ENCODE assay signal across 11 mouse cellular contexts in genomic region chr17:28332915-28333546, GRCm38 (mm10). TPM values are rescaled to one million over a fixed set of nuclear protein-coding genes. Genes with fewer than 3 reads are reported as not detected.
DNase-seq lines count a peak whose midpoint lies in the region; ATAC-seq lines count a peak whose summit lies in the region.
"Had no signal": no experiment of that assay in that cellular context is flagged by ENCODE, and none has a peak within 500 bp of the region (broad histone marks: within the 10 kb centered on the region; RNA-seq: fewer than 3 reads in every experiment).

No protein-coding gene starts in this region.

- peak overlapping the region; percentile 48 for H3K27ac ChIP-seq in heart, embryonic 12.5 days (ENCODE audit: poor library complexity, severe bottlenecking)
- peak overlapping the region; percentile 5 for H3K27ac ChIP-seq in embryonic facial prominence, embryonic 10.5 days (replicated peaks)
- no peak overlapping the region; the same call in 1 of the 2 replicates for H3K27ac ChIP-seq in liver, embryonic 11.5 days (ENCODE audit: low read depth, low read length)

- intact Hi-C loops in heart, postnatal 25 days (cut with DNase I) = no loop called here

- 56% methylated on average over 31 of the region's 31 CpGs for WGBS in heart, embryonic 12.5 days
- WGBS in embryonic facial prominence, embryonic 10.5 days = 59% methylated on average over 31 of the region's 31 CpGs
- 50% methylated on average over 31 of the region's 31 CpGs for WGBS in liver, embryonic 11.5 days

- no peaks in the 10 kb centered on the region for H3K27me3 ChIP-seq in heart, embryonic 12.5 days (replicated peaks)
- H3K27me3 ChIP-seq in embryonic facial prominence, embryonic 10.5 days (replicated peaks; ENCODE audit: low read depth, poor library complexity, severe bottlenecking) = no peaks in the 10 kb centered on the region
- H3K27me3 ChIP-seq in liver, embryonic 11.5 days (replicated peaks; ENCODE audit: control insufficient read depth, insufficient read depth, low read length) = no peaks in the 10 kb centered on the region; the same call in 1 of the 2 replicates

- no peak for ATAC-seq in heart, embryonic 12.5 days (ENCODE audit: insufficient number of reproducible peaks, low FRiP score)
- ATAC-seq in liver, embryonic 11.5 days (replicated peaks; ENCODE audit: low FRiP score) = no peak

- peaks cover 68% of the 10 kb centered on the region for H3K36me3 ChIP-seq in heart, embryonic 12.5 days
- H3K36me3 ChIP-seq in embryonic facial prominence, embryonic 10.5 days (replicated peaks) = peaks cover 90% of the 10 kb centered on the region
- peaks cover 20% of the 10 kb centered on the region for H3K36me3 ChIP-seq in liver, embryonic 11.5 days (ENCODE audit: control insufficient read depth, insufficient read depth, low read length)

- peaks cover 47% of the 10 kb centered on the region for H3K4me1 ChIP-seq in heart, embryonic 12.5 days (replicated peaks)
- H3K4me1 ChIP-seq in embryonic facial prominence, embryonic 10.5 days = peaks cover 61% of the 10 kb centered on the region
- peaks cover 30% of the 10 kb centered on the region for H3K4me1 ChIP-seq in liver, embryonic 11.5 days (replicated peaks; ENCODE audit: control insufficient read depth, insufficient read depth, low read length)

- H3K9me3 ChIP-seq in heart, embryonic 12.5 days (replicated peaks) = no peaks in the 10 kb centered on the region
- H3K9me3 ChIP-seq in embryonic facial prominence, embryonic 10.5 days = no peaks in the 10 kb centered on the region
- no peaks in the 10 kb centered on the region for H3K9me3 ChIP-seq in liver, embryonic 11.5 days (ENCODE audit: control insufficient read depth, low read length)

- no peak for DNase-seq in heart, postnatal 25 days (ENCODE audit: low spot score)
- DNase-seq in A20 (ENCODE audit: low read depth, low spot score) = peak; percentile 18
- peak; percentile 55 for DNase-seq in embryonic facial prominence, embryonic 10.5 days (ENCODE audit: low spot score)
- DNase-seq in liver, embryonic 11.5 days (ENCODE audit: low spot score) = peak; percentile 53
- no peak for DNase-seq in urinary bladder, postnatal 36 days (ENCODE audit: low spot score in 2 of 2)
- DNase-seq in natural killer cell, adult 2 months (ENCODE audit: low spot score in 2 of 2) = no peak
- DNase-seq in thymus, postnatal 14 days = no peak
- DNase-seq: thymus, adult 2 months had no signal

- H3K9ac ChIP-seq in heart, embryonic 12.5 days = peak overlapping the region; percentile 49
- no peak overlapping the region for H3K9ac ChIP-seq in liver, embryonic 11.5 days (ENCODE audit: low read depth, low read length)

- H3K4me3 ChIP-seq in heart, embryonic 12.5 days = no peak overlapping the region
- peak overlapping the region; percentile 31 for H3K4me3 ChIP-seq in embryonic facial prominence, embryonic 10.5 days
- H3K4me3 ChIP-seq in liver, embryonic 11.5 days (ENCODE audit: low read depth, low read length) = no peak overlapping the region

- H3K4me2 ChIP-seq in heart, embryonic 12.5 days = peak overlapping the region; percentile 22
- no peak overlapping the region for H3K4me2 ChIP-seq in liver, embryonic 11.5 days

RNA-seq across cellular contexts. Expression of gene Rpl10a, which starts 4.8 kb away (rescaled TPM):
- 301 and 344 TPM in 2 replicates for polyA plus RNA-seq in heart, embryonic 12.5 days (2016; fragmentation: Nextera tagmentation; extraction: Ambion mirVana)
- 100 to 1,000 TPM; 359 to 375 TPM for total RNA-seq in heart, postnatal 25 days (2021)
- 539 and 546 TPM in 2 replicates for polyA plus RNA-seq in embryonic facial prominence, embryonic 10.5 days (2016; fragmentation: Nextera tagmentation; extraction: Ambion mirVana)
- polyA plus RNA-seq in liver, embryonic 11.5 days (2014; fragmentation: Nextera tagmentation; extraction: Ambion mirVana) = 683 and 733 TPM in 2 replicates

RNA-seq across cellular contexts. Expression of gene Tead3, which starts 17.6 kb away (rescaled TPM):
- polyA plus RNA-seq in heart, embryonic 12.5 days (2016; fragmentation: Nextera tagmentation; extraction: Ambion mirVana) = 7.9 and 8.1 TPM in 2 replicates
- total RNA-seq in heart, postnatal 25 days (2021) = 10 to 100 TPM; 12.2 to 14.4 TPM
- polyA plus RNA-seq in embryonic facial prominence, embryonic 10.5 days (2016; fragmentation: Nextera tagmentation; extraction: Ambion mirVana) = 8.4 and 9.2 TPM in 2 replicates
- polyA plus RNA-seq in liver, embryonic 11.5 days (2014; fragmentation: Nextera tagmentation; extraction: Ambion mirVana) = 4.3 and 4.6 TPM in 2 replicates
- total RNA-seq: neutrophil, adult 5-6 weeks had no signal

RNA-seq across cellular contexts. Expression of gene Fance, which starts 19.7 kb away (rescaled TPM):
- polyA plus RNA-seq in heart, embryonic 12.5 days (2016; fragmentation: Nextera tagmentation; extraction: Ambion mirVana) = 21.8 and 23.0 TPM in 2 replicates
- total RNA-seq in heart, postnatal 25 days (2021) = 10 to 100 TPM; 10.5 to 11.1 TPM
- polyA plus RNA-seq in embryonic facial prominence, embryonic 10.5 days (2016; fragmentation: Nextera tagmentation; extraction: Ambion mirVana) = 28.4 and 30.9 TPM in 2 replicates
- polyA plus RNA-seq in liver, embryonic 11.5 days (2014; fragmentation: Nextera tagmentation; extraction: Ambion mirVana) = 30.2 and 31.1 TPM in 2 replicates

RNA-seq across cellular contexts. Expression of gene Tulp1, which starts 32.0 kb away (rescaled TPM):
- polyA plus RNA-seq in heart, embryonic 12.5 days (2016; fragmentation: Nextera tagmentation; extraction: Ambion mirVana) = 3.7 and 4.6 TPM in 2 replicates
- total RNA-seq in heart, postnatal 25 days (2021) = under 1 TPM in 1 of 2 experiments, not detected in 1; 0.34 TPM
- 3.4 and 4.9 TPM in 2 replicates for polyA plus RNA-seq in embryonic facial prominence, embryonic 10.5 days (2016; fragmentation: Nextera tagmentation; extraction: Ambion mirVana)
- 2.8 and 3.3 TPM in 2 replicates for polyA plus RNA-seq in liver, embryonic 11.5 days (2014; fragmentation: Nextera tagmentation; extraction: Ambion mirVana)
- total RNA-seq: left cerebral cortex, postnatal 36 days; neutrophil, adult 5-6 weeks had no signal

Comparison
In these comparisons a context has a peak if more than half of its experiments do, and no peak if none do; other contexts are left out.
1. DNase-seq: peak in A20 (single experiment), embryonic facial prominence, embryonic 10.5 days (single experiment) and liver, embryonic 11.5 days (single experiment); none in heart, postnatal 25 days (single experiment), urinary bladder, postnatal 36 days (0 of 2), natural killer cell, adult 2 months (0 of 2) and thymus, postnatal 14 days (single experiment).